Mouse (Mus musculus) G1E (cell line): Measurements from ENCODE around the gene Rarres1. TPM values are rescaled to one million over a fixed set of nuclear protein-coding genes. Genes with fewer than 3 reads are reported as not detected.
A peak's percentile ranks its signal among the peaks of the same experiment; 100 is the strongest.

ENCODE experiments used
- ATAC-seq: 2 replicates; pipeline ENCODE4 v1.8.0; 2016; ENCODE audit warnings: mild to moderate bottlenecking; ENCODE audit not compliant: insufficient number of reproducible peaks, poor library complexity, low FRiP score, severe bottlenecking; ENCODE audit errors: extremely low read depth
- DNase-seq: peaks from one replicate; pipeline ENCODE4 v3.0.0; 2012; ENCODE audit warnings: low spot score
- H3K27me3 ChIP-seq: 2 replicates; pipeline ENCODE4 v1.6.1; 2012; ENCODE audit warnings: mild to moderate bottlenecking, low read length, inconsistent platforms; ENCODE audit not compliant: insufficient read depth
- H3K36me3 ChIP-seq: replicated peaks from 2 replicates; pipeline ENCODE3; 2012; ENCODE audit warnings: mild to moderate bottlenecking, inconsistent platforms
- H3K4me1 ChIP-seq: 2 replicates; pipeline ENCODE4 v1.6.1; 2012; ENCODE audit warnings: low read depth, low read length, inconsistent platforms, mixed read lengths; ENCODE audit not compliant: insufficient read depth
- H3K4me3 ChIP-seq: 2 replicates; pipeline ENCODE4 v1.5.1; 2012; ENCODE audit warnings: low read depth, mild to moderate bottlenecking, inconsistent platforms, low read length, moderate library complexity, mixed read lengths
- H3K9me3 ChIP-seq: replicated peaks from 2 replicates; pipeline ENCODE4 v1.6.1; 2012; ENCODE audit warnings: inconsistent platforms
- CTCF ChIP-seq: IDR thresholded peaks from 2 replicates; pipeline ENCODE4 v1.5.1; 2012; ENCODE audit warnings: low read depth, low read length, inconsistent platforms, mixed read lengths
- GATA1 ChIP-seq: IDR thresholded peaks from 2 replicates; pipeline ENCODE4 v1.6.1; 2012; ENCODE audit warnings: borderline replicate concordance, low read length, inconsistent platforms, mixed read lengths
- GATA2 ChIP-seq: IDR thresholded peaks from 2 replicates; pipeline ENCODE4 v1.6.1; 2012; ENCODE audit warnings: low read depth, low read length, inconsistent platforms, borderline replicate concordance
- POLR2AphosphoS5 ChIP-seq: IDR thresholded peaks from 2 replicates; pipeline ENCODE4 v1.6.1; 2012; ENCODE audit warnings: low read depth, low read length, inconsistent platforms; ENCODE audit not compliant: insufficient replicate concordance
- TAL1 ChIP-seq: conservative IDR thresholded peaks from 2 replicates; pipeline ENCODE4 v1.6.1; 2012; ENCODE audit warnings: low read depth, low read length, inconsistent platforms, mixed read lengths
- polyA plus RNA-seq: library from polyadenylated mRNA; stranded (reverse); fragments of >175 nt; gene quantifications from 2 replicates; pipeline ENCODE4 v1.2.3, GENCODE M21; 2012
- total RNA-seq, 2 experiments: library from RNA; stranded (forward) in 1 of 2; stranded (reverse) in 1 of 2; fragments of 200-1000 nt in 1 of 2; fragments of >200 nt in 1 of 2; fragmentation: Nextera tagmentation in 1 of 2; gene quantifications; 2 replicates each; pipeline ENCODE4 v1.2.3; 2014 to 2017

Gene Rarres1
- total and polyA plus RNA-seq, 3 experiments, result 0.38 TPM; not detected in 2

DNA sequence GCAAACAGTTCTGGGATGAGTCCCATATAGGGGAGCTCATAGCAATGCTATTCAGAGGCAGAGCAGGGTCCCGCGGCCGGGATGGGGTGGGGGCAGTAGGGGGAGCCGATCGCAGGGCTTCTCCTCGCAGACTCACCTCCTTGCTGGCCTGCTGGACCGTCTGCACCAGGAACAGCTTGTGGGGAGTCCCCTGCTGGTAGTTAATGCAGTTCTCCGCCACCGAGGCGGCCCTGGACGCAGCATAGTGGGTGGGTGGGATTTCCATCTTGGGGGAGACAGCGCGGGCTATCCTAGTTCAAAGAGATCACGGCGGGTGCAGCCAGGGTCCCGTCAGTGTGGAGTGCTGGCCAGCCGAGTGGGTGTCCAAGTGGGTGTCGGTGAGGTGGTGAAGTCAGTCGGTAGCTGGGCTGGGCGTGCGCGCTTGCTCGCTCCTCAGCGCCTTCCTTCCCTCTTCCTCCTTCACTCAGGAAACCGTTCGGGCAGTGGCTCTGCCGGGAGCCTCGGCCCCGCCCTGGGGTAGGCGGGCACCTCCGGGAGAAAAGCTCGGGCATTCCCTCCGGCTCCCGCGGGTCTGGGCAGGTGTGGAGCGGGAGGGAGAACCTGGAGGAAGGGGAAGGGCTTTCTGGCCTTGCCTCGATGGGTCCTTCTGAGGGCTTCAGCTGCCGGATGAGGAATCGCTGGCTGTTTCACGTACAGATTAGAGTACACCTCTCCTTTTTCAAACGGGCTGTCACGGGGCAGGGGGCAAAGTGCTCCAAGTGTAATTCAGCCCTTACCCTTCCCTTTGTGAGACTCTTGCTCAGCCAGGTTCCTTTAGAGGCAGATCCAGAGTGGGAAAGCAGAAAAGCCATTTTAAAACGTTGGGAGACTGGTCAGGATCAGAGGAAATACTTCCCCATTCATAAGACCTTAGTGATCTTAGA is 51.6 kb downstream of the Rarres1 start, which contains the start of gene Lxn:
TSS of gene Lxn (minus strand) at position 477 of the 923 bp plus-strand sequence.
- DNase-seq, result peak; percentile 76
- H3K36me3 ChIP-seq, result peaks cover 72% of the 10 kb centered on the region
- no peaks in the 10 kb centered on the region for H3K9me3 ChIP-seq

DNA sequence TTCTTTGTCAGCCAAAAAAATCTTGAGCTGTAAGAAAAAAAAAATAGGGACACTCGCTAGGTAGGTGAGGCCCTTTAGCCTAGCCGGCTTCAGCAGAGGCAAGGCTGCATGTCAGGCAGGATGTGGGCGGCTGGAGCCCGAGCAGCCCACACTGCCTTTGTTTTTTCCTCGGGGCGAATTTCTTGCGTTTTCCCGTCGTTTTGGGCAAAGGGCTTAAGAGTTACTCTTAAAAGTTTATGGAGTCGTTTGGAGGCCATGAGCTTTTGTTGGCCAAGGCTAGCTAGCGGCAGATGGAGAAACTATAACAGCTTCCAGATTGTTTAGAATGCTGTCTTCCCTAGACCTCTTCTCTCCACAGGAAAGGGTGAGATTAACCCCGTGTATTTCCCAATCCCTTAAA is 52.3 kb downstream of the Rarres1 start:
- no peaks in the 10 kb centered on the region for H3K9me3 ChIP-seq
- H3K4me3 ChIP-seq, result peak overlapping the region; percentile 78
- DNase-seq (peak; percentile 5), ATAC-seq (0 out of 2 replicates have a peak, but pooled peaks have one; percentile 30)
- H3K4me1 ChIP-seq, result peaks cover 17% of the 10 kb centered on the region
- H3K27me3 ChIP-seq, result no peaks in the 10 kb centered on the region
- peaks cover 71% of the 10 kb centered on the region for H3K36me3 ChIP-seq
- TF ChIP-seq GATA2 (no peak), CTCF (no peak), TAL1 (no peak), POLR2AphosphoS5 (no peak), GATA1 (no peak)

More for the DNA sequence above, 51.6 kb downstream of the Rarres1 start, which contains the start of gene Lxn:
- ATAC-seq, result peak; percentile 82
- no peak for TF ChIP-seq TAL1
- TF ChIP-seq GATA2, result no peak
- no peak for TF ChIP-seq GATA1
- Histone ChIP-seq H3K27me3 (no peaks in the 10 kb centered on the region), H3K4me1 (peaks cover 17% of the 10 kb centered on the region), H3K4me3 (peak within 1 kb of the TSS; percentile 78)

DNA sequence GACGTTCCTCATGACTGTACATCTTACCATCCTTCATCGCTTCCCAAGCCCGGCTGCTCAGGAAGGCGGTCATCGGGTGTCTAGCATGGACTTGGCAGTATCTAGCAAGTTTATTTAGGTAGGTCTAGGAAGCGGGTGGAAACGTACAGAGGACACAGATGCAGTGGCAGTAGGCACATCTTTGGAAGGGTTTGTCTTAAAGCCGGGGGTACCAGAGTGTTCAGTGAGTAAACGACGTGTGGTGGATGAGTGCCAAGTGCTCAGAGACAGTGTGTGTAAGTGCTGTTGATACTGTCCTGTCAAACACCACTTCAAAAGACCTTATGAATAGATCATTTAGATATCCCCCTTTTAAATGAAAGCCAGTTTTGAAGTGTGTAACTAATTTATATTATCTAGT is 52.7 kb downstream of the Rarres1 start:
- TF ChIP-seq CTCF (no peak), POLR2AphosphoS5 (no peak), GATA1 (no peak), TAL1 (no peak)
- DNase-seq, result no peak
- Histone ChIP-seq H3K4me1 (peaks cover 17% of the 10 kb centered on the region), H3K36me3 (peaks cover 71% of the 10 kb centered on the region), H3K9me3 (no peaks in the 10 kb centered on the region), H3K4me3 (no peak overlapping the region; the same call in 1 of the 2 replicates), H3K27me3 (no peaks in the 10 kb centered on the region)
- ATAC-seq, result no peak

DNA sequence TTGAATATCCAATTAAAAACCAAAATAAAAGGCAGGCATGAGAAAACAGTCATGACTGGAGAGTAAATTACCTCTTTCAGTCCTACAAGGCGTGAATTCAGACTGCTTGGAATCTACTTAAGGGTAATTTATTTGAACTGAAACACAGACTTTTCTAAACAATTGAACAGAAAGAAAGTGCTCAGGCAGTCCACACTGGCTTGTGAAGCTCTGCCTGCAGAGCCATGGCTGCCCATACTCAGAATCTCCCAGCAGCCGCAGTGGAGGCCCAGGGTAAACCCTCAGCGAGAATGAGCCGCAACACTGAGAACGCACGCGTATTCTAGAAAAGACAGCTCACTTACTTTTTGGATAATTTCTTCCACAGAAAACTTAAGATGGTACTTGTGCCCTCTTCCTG is 53.3 kb downstream of the Rarres1 start:
- no peak for TF ChIP-seq CTCF
- no peak for TF ChIP-seq POLR2AphosphoS5
- TF ChIP-seq GATA2, result no peak
- TF ChIP-seq GATA1, result no peak
- no peak for TF ChIP-seq TAL1
- no peaks in the 10 kb centered on the region for H3K9me3 ChIP-seq
- no peaks in the 10 kb centered on the region for H3K27me3 ChIP-seq
- no peak overlapping the region for H3K4me3 ChIP-seq
- H3K36me3 ChIP-seq, result peaks cover 71% of the 10 kb centered on the region
- peaks cover 17% of the 10 kb centered on the region for H3K4me1 ChIP-seq
- DNase-seq (no peak), ATAC-seq (no peak)

DNA sequence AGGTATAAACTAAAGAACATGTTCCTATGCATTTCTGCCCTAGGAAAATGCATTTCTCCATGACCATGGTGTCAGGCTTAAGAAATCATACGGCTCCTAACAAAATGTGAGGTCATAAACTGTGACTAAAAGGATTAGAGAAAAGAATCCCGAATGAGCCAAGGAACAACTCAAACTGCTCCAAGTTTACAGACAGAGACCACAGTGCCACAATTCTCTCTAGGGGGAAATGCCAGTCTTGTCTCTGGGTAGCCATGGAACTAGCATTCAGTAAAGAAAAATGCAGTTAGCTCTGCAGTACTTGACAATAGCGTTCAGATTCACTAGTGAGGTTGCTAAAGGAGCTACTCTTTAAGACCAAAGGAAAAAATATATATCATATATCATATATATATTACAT is 55.4 kb downstream of the Rarres1 start:
- no peak for DNase-seq
- ATAC-seq, result no peak
- Histone ChIP-seq H3K4me3 (no peak overlapping the region), H3K27me3 (no peaks in the 10 kb centered on the region), H3K9me3 (no peaks in the 10 kb centered on the region), H3K36me3 (peaks cover 76% of the 10 kb centered on the region), H3K4me1 (peaks cover 17% of the 10 kb centered on the region)
- TF ChIP-seq POLR2AphosphoS5 (no peak), TAL1 (no peak)

DNA sequence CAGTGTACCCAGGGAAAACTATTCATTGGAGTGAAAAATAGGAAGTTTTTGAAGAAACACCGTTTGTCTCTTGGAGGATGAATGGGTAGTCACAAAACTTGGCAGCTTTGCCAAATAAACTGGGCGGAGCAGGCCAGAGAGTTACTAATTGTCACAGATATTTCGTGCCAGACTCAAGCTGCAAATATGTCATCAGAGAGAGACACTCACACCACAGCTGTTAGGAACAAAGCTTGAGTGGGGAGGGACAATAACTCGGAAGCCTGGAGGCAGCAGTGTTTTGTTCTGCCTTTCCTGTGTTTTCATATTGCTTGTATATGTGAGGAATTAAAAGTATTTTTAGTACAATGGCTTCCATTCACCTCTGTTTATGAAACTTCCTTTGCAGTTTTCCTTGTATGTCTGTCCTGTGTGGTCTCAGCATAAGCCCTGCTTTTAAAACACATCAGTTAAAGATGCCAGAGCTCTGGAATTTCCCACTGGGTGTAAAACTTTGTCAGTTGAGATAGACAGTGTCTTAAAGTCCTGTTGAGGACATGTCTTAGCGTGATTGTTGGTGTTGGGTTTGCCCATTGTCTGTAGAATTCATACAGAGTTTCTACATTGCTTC is 64.6 kb downstream of the Rarres1 start:
- no peak for TF ChIP-seq GATA1
- no peak for TF ChIP-seq CTCF
- TF ChIP-seq TAL1, result no peak
- no peak for TF ChIP-seq GATA2
- DNase-seq (no peak), ATAC-seq (no peak)
- Histone ChIP-seq H3K27me3 (no peaks in the 10 kb centered on the region), H3K9me3 (no peaks in the 10 kb centered on the region), H3K4me1 (no peaks in the 10 kb centered on the region), H3K36me3 (peaks cover 92% of the 10 kb centered on the region), H3K4me3 (no peak overlapping the region)
